Mouse (Mus musculus) ES-Bruce4 (cell line): ENCODE measurements around the gene Rbm28.

Experiments
- CTCF ChIP-seq: IDR thresholded peaks from one replicate; pipeline ENCODE4 v1.8.1; 2011; ENCODE audit warnings: low read depth, low read length
- POLR2A ChIP-seq: IDR thresholded peaks from one replicate; pipeline ENCODE4 v1.8.1; 2011; ENCODE audit warnings: low read length; ENCODE audit not compliant: insufficient read depth

DNA sequence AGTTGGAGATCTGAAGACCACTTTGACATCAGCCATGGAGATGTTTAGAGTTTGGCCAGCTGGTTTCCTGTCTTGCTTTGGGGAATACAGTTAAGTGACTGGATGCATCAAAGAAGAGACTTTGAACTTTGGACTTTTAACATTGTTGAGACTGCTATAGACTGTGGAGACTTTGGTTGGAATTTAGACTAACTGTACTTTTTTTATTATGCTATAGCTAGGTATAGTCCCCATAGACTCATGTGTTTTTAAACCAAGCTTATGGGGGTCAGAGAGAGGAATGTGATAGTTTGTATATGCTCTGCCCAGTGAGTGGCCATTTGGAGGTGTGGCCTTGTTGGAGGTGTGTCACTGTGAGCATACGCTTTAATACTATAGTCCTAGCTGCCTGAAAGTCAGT, 14.8 kb downstream of the Rbm28 start:
- no peak for TF ChIP-seq CTCF
- TF ChIP-seq POLR2A = no peak
